Mouse (Mus musculus) limb, embryonic 15.5 days (tissue): ENCODE data around the gene Sema6c. TPM values are rescaled to one million over a fixed set of nuclear protein-coding genes. Genes with fewer than 3 reads are reported as not detected.
"Not testable (repeated sequence)": the region's sequence is repeated elsewhere in the genome, so short reads cannot be mapped to it uniquely, and the experiment has no call there.

Experiments
- ATAC-seq: fragments of 200-750 bp; cut with Nextera tagmentation; 2 replicates; pipeline ENCODE4 v1.8.0; 2017; ENCODE audit warnings: low read depth, moderate TSS enrichment; ENCODE audit not compliant: insufficient number of reproducible peaks, low FRiP score, low TSS enrichment
- H3K27ac ChIP-seq: fragments of 300-500 bp; sonication (generic); 2 replicates; pipeline ENCODE4 v1.5.1; 2015; ENCODE audit warnings: moderate library complexity, mild to moderate bottlenecking, inconsistent platforms
- H3K27me3 ChIP-seq: fragments of 300-500 bp; sonication (generic); 2 replicates; pipeline ENCODE4 v1.6.1; 2015; ENCODE audit warnings: inconsistent platforms
- H3K36me3 ChIP-seq: fragments of 300-500 bp; sonication (generic); 2 replicates; pipeline ENCODE4 v1.6.1; 2015; ENCODE audit warnings: inconsistent platforms
- H3K4me1 ChIP-seq: fragments of 300-500 bp; sonication (generic); 2 replicates; pipeline ENCODE4 v1.6.1; 2015; ENCODE audit warnings: inconsistent platforms
- H3K4me2 ChIP-seq: fragments of 300-500 bp; sonication (generic); 2 replicates; pipeline ENCODE4 v1.6.1; 2015; ENCODE audit warnings: mild to moderate bottlenecking, inconsistent platforms
- H3K4me3 ChIP-seq: fragments of 300-500 bp; sonication (generic); 2 replicates; pipeline ENCODE4 v1.5.1; 2015; ENCODE audit warnings: mild to moderate bottlenecking, inconsistent platforms
- H3K9ac ChIP-seq: fragments of 300-500 bp; sonication (generic); 2 replicates; pipeline ENCODE4 v1.6.1; 2015; ENCODE audit warnings: inconsistent platforms
- H3K9me3 ChIP-seq: fragments of 300-500 bp; sonication (generic); 2 replicates; pipeline ENCODE4 v1.6.1; 2016; ENCODE audit warnings: inconsistent platforms
- WGBS: fragments of 180-500 bp; shearing (Covaris S2); methylation state at CpG from one replicate; pipeline ENCODE4 v1.1.7; 2015; 5-methylcytosine and 5-hydroxymethylcytosine counted together
- polyA plus RNA-seq: library from polyadenylated mRNA; unstranded; fragments of >200 nt; fragmentation: Nextera tagmentation; extraction: Ambion mirVana; gene quantifications from 2 replicates; pipeline ENCODE4 v1.2.1, GENCODE M21; 2015

Sema6c gene
- polyA plus RNA-seq = 9.3 and 11.2 TPM in 2 replicates

DNA sequence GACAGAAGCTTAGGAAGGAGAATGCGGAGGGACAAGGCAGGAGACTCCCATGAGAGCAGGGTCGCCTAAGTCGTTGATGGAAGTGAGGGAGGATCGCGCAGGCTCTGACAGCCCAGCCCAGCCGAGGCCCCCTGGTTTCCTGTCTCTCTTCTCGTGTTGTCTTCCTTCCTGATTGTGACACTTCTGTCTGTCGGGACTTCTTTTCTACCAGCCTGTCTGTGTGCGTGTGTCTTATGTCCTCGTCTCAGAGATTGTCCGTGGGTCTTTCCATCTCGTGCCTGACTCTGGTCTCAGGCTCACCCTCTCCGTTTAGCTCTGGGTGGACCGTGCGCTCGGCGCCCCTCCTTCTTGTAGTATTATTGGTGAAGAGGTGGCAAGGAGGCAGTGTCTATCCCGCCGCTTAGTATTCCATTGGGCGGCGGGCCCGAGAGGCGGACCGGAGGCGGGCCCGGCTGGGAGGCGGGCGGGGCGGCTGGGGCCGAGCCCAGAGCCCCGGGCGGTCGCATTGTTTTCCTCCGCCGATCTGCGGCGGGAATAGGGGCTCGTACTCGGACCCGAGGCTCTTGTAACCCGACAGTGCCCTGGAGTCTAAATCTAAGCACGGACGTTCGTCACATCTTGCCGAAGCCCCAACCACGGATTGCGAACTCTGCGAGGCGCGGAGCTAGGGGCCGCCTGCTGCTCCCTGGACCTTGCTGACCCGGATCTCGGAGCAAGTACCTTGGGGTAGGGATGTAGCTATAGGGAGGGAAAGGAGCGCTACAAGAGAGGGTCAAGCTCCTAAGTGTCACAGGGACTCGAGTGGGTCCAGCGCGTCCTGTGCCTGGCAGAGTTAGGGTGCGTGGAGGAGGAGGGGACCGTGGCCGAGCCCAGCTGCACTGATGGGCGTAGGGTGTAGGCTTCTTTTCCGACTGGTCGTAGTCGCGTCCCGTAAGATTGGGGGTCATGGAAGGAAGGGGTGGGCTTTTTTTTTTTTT, at the start of gene Sema6c:
Sema6c (plus strand) TSS at position 471 of the 977 bp plus-strand sequence.
- Histone ChIP-seq H3K4me2 (peak within 1 kb of the TSS; percentile 84), H3K9me3 (no peaks in the 10 kb centered on the region), H3K9ac (peak within 1 kb of the TSS; percentile 79), H3K4me3 (peak within 1 kb of the TSS; percentile 76), H3K4me1 (peaks cover 38% of the 10 kb centered on the region), H3K27ac (peak within 1 kb of the TSS; percentile 80), H3K27me3 (no peaks in the 10 kb centered on the region), H3K36me3 (peaks cover 9% of the 10 kb centered on the region)
- under 1% methylated on average over 66 of the region's 66 CpGs for WGBS
- peak; percentile 92 for ATAC-seq

DNA sequence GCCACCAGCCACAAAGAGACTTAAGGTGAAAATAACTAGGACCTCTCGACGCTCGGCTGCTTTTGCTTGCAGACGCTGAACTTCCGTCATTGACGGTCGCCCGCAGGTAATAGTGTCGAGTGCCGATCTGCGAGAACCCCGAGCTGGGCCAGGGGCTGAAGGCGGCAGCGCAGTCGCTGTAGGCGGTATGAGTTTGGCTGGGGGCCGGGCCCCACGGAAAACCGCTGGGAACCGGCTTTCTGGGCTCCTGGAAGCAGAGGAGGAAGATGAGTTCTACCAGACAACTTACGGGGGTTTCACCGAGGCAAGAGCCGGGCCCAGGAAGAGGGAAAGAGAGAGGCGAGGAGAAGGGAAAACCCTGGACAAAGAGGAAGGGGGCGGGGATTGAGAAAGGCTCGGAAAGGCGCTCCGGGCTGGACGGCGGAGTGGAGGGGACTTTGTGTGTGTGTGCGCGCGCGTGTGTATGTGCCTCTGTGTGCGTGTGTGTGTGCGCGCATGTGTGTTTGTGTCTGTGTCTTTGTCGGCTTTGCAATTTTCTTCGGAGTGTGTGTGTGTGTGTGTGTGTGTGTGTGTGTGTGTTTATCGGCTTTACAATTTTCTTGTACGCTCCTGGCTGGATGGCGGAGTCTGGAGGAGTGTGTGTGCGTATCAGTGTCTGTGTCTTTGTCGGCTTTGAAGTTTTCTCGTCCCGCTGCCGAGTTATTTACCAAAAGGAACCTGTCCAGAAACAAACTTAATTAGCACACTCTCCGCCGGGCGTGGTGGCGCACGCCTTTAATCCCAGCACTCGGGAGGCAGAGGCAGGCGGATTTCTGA, 49.1 kb upstream of the Sema6c start, which contains the start of gene Vps72:
Vps72 (plus strand) TSS at position 112 of the 816 bp plus-strand sequence.
- H3K36me3 ChIP-seq = peaks cover 20% of the 10 kb centered on the region
- peak within 1 kb of the TSS; percentile 78 for H3K4me3 ChIP-seq
- no peaks in the 10 kb centered on the region for H3K9me3 ChIP-seq
- H3K9ac ChIP-seq = peak within 1 kb of the TSS; percentile 71
- peak within 1 kb of the TSS; percentile 53 for H3K4me2 ChIP-seq
- under 1% methylated on average over 53 of the region's 54 CpGs for WGBS
- no peaks in the 10 kb centered on the region for H3K27me3 ChIP-seq
- H3K4me1 ChIP-seq = peaks cover 8% of the 10 kb centered on the region
- peak; percentile 72 for ATAC-seq
- H3K27ac ChIP-seq = peak within 1 kb of the TSS; percentile 98

GRCm38 (mm10) chr3:95112760-95113159, 47.5 kb upstream of the Sema6c start:
- Histone ChIP-seq H3K27me3 (no peaks in the 10 kb centered on the region), H3K36me3 (peaks cover 33% of the 10 kb centered on the region), H3K27ac (no peak overlapping the region), H3K4me1 (peaks cover 8% of the 10 kb centered on the region), H3K9me3 (no peaks in the 10 kb centered on the region), H3K9ac (no peak overlapping the region), H3K4me2 (0 out of 2 replicates have a peak overlapping the region, but pooled peaks have one; percentile 5), H3K4me3 (no peak overlapping the region)
- 93% methylated on average over 1 of the region's 1 CpGs for WGBS
- ATAC-seq = no peak

GRCm38 (mm10) chr3:95117751-95118150, 42.5 kb upstream of the Sema6c start:
- no peaks in the 10 kb centered on the region for H3K4me1 ChIP-seq
- H3K27ac ChIP-seq = no peak overlapping the region
- ATAC-seq = no peak
- H3K9me3 ChIP-seq = no peaks in the 10 kb centered on the region
- H3K4me2 ChIP-seq = no peak overlapping the region
- no peaks in the 10 kb centered on the region for H3K27me3 ChIP-seq
- 81% methylated on average over 2 of the region's 2 CpGs for WGBS
- no peak overlapping the region for H3K9ac ChIP-seq
- peaks cover 80% of the 10 kb centered on the region for H3K36me3 ChIP-seq
- no peak overlapping the region for H3K4me3 ChIP-seq

DNA sequence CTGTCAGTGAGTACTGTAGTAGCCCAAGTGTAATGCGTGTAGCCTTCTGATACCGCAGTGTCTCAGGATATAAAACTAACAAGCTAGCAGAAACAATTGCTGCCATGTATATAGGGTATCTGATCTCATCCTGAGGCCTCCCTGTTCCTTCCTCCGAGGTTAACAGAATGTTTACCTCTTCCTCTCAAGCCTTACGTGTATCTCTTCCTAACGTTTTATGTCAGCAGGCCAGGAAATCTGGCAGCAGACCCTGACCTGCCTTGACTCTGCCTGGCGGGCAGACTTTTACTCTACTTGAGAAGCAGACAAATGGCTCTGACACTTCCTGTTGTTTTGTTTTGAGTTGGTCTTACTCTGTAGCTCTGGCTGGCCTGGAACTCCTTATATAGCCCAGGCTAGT, 38.7 kb upstream of the Sema6c start:
- Histone ChIP-seq H3K4me1 (peaks cover 17% of the 10 kb centered on the region), H3K36me3 (peaks cover 62% of the 10 kb centered on the region), H3K27me3 (no peaks in the 10 kb centered on the region), H3K9ac (no peak overlapping the region), H3K9me3 (no peaks in the 10 kb centered on the region), H3K27ac (no peak overlapping the region), H3K4me2 (no peak overlapping the region), H3K4me3 (no peak overlapping the region)
- WGBS = 75% methylated on average over 6 of the region's 6 CpGs
- ATAC-seq = no peak

DNA sequence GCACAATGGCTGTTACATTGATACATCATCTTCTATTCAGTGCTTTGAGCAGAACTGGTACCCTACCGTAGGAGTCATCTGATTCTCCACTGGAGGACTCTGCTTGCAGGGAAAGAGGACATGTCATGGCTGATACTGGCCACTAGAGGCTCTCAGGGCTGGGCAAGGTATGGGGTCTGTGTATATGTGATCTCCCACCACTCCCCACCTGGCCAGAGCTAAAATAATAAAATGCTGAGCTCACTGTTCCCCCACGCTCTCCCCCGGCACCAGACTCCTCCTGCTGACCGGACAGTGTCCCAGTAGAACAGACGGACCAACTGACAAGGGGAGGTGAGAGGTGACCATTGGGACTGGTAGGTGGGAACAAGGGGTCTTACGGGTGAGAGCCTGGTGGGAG, 36.0 kb upstream of the Sema6c start, which contains the start of gene Tmod4:
Tmod4 (plus strand) TSS at position 231 of the 400 bp plus-strand sequence.
- H3K36me3 ChIP-seq = peaks cover 43% of the 10 kb centered on the region
- no peak within 1 kb of the TSS for H3K4me3 ChIP-seq
- 0 out of 2 replicates have a peak, but pooled peaks have one; percentile 30 for ATAC-seq
- no peak within 1 kb of the TSS for H3K9ac ChIP-seq
- peak within 1 kb of the TSS; percentile 5; the same call in 1 of the 2 replicates for H3K4me2 ChIP-seq
- 50% methylated on average over 6 of the region's 6 CpGs for WGBS
- H3K4me1 ChIP-seq = peaks cover 19% of the 10 kb centered on the region
- peak within 1 kb of the TSS; percentile 67; the same call in 1 of the 2 replicates for H3K27ac ChIP-seq
- no peaks in the 10 kb centered on the region for H3K9me3 ChIP-seq
- H3K27me3 ChIP-seq = no peaks in the 10 kb centered on the region

DNA sequence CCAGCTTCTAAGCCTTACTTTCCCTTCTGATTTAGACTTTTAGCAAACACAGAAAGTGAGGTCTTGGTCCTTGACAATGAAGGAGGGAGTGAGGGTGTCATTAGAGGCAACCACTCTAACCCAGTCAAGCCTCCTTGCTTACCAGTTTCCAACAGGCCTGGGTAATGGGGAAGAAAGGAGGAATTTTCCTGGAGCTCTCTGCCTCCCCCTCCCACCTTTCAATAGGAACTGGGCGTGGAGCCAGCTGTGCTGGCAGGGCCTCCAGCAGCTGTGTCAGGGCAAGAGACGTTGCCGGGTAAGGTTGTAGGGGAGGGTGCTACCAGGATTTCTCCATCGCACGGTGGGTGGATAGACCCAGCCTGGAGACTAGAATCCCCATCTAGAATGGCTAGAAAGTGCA, 35.3 kb upstream of the Sema6c start:
- no peak overlapping the region for H3K9ac ChIP-seq
- H3K4me3 ChIP-seq = no peak overlapping the region
- ATAC-seq = no peak
- peaks cover 21% of the 10 kb centered on the region for H3K4me1 ChIP-seq
- no peaks in the 10 kb centered on the region for H3K27me3 ChIP-seq
- no peaks in the 10 kb centered on the region for H3K9me3 ChIP-seq
- peaks cover 41% of the 10 kb centered on the region for H3K36me3 ChIP-seq
- 8% methylated on average over 5 of the region's 5 CpGs for WGBS
- peak overlapping the region; percentile 67; the same call in 1 of the 2 replicates for H3K27ac ChIP-seq
- H3K4me2 ChIP-seq = peak overlapping the region; percentile 5; the same call in 1 of the 2 replicates

DNA sequence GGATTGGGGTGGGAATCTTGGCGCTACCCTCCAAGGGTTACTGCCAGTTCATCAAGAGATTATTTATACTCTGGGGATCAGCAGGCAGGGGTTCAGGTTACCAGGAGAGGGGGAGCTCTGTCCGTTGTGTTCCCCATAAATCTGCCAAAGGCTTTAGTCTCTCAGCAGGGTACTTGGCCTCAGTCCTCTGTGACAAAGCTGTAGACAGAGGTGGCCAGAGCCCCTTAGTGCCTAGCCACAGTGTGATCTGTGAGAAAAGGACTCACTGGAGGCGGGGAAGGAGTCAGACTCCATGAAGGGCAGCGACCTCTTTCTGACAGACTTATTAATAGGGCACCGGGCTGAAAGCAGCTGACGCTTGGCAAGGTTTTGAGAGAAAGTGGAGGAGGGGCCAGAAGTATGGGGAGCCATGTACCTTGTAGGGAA, 31.0 kb upstream of the Sema6c start:
- H3K4me3 ChIP-seq = no peak overlapping the region
- no peak overlapping the region for H3K27ac ChIP-seq
- H3K36me3 ChIP-seq = peaks cover 18% of the 10 kb centered on the region
- no peak overlapping the region for H3K4me2 ChIP-seq
- WGBS = 36% methylated on average over 6 of the region's 6 CpGs
- H3K27me3 ChIP-seq = no peaks in the 10 kb centered on the region
- no peak for ATAC-seq
- H3K9me3 ChIP-seq = no peaks in the 10 kb centered on the region
- H3K9ac ChIP-seq = no peak overlapping the region
- H3K4me1 ChIP-seq = peaks cover 27% of the 10 kb centered on the region

GRCm38 (mm10) chr3:95130081-95130480, 30.2 kb upstream of the Sema6c start:
- peaks cover 21% of the 10 kb centered on the region for H3K4me1 ChIP-seq
- H3K4me2 ChIP-seq = no peak overlapping the region
- H3K9me3 ChIP-seq = no peaks in the 10 kb centered on the region
- H3K27me3 ChIP-seq = no peaks in the 10 kb centered on the region
- no peak overlapping the region for H3K9ac ChIP-seq
- peaks cover 18% of the 10 kb centered on the region for H3K36me3 ChIP-seq
- no peak for ATAC-seq
- H3K27ac ChIP-seq = no peak overlapping the region
- WGBS = 79% methylated on average over 5 of the region's 5 CpGs
- no peak overlapping the region for H3K4me3 ChIP-seq

DNA sequence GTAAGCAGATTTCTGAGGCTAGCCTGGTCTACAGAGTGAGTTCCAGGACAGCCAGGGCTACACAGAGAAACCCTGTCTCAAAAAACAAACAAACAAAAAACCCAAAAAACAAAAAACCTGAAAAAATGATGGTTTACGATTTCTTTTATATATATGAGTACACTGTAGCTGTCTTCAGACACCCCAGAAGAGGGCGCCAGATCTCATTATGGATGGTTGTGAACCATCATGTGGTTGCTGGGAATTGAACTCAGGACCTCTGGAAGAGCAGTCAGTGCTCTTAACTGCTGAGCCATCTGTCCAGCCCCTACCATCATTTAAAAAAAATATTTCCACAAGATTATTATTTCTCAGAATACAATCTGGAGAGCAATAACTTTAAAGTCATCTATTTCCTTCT, 27.9 kb upstream of the Sema6c start:
- not testable (repeated sequence) for H3K9me3 ChIP-seq, H3K4me3 ChIP-seq, H3K27ac ChIP-seq, H3K4me2 ChIP-seq, H3K9ac ChIP-seq, H3K27me3 ChIP-seq, ATAC-seq
- Histone ChIP-seq H3K36me3 (peaks cover 18% of the 10 kb centered on the region), H3K4me1 (peaks cover 27% of the 10 kb centered on the region)
- 79% methylated on average over 2 of the region's 2 CpGs for WGBS

DNA sequence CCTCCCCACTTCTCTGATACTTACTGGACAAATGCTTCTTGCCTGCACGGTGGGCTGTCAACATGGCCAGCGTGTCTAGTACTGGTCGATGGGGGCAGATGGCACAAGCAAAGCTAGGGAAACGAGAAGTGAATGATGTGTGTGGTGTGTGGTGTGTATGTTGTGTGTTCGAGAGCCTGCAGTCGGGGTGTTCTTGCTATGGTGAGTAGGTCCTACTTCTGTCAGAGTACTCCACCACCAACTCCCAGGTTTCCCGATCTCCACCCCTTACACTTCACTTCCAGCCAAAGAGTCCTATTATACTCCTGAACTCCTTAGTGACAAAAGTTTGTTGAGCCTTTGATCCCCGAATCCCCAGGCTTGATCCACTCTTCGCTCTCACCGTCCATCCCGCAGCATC, 27.1 kb upstream of the Sema6c start:
- Histone ChIP-seq H3K9ac (peak overlapping the region; percentile 72), H3K9me3 (no peaks in the 10 kb centered on the region), H3K4me1 (peaks cover 27% of the 10 kb centered on the region), H3K4me3 (peak overlapping the region; percentile 68), H3K36me3 (peaks cover 22% of the 10 kb centered on the region), H3K27me3 (no peaks in the 10 kb centered on the region), H3K27ac (peak overlapping the region; percentile 83), H3K4me2 (peak overlapping the region; percentile 76)
- 57% methylated on average over 11 of the region's 11 CpGs for WGBS
- no peak for ATAC-seq
